Mouse (Mus musculus) inflammation-experienced regulatory T-cells, adult 6 months (primary cell): Measurements from ENCODE around the gene Npc1l1. TPM values are rescaled to one million over a fixed set of nuclear protein-coding genes. Genes with fewer than 3 reads are reported as not detected.
"Not testable (repeated sequence)": the region's sequence is repeated elsewhere in the genome, so short reads cannot be mapped to it uniquely, and the experiment has no call there.

ENCODE experiments used
- ATAC-seq: one replicate; pipeline ENCODE4 v1.8.0; 2017
- polyA plus RNA-seq, 3 experiments: library from polyadenylated mRNA; unstranded; fragments of 100-300 nt; shearing (Covaris generic); gene quantifications; one replicate each; pipeline ENCODE4 v1.2.1; 2017

The Npc1l1 gene
- not detected for polyA plus RNA-seq

GRCm38 (mm10) chr11:6230012-6230411 is at the start of gene Npc1l1:
Npc1l1 (minus strand) TSS chr11:6230143.
- no peak for ATAC-seq

DNA sequence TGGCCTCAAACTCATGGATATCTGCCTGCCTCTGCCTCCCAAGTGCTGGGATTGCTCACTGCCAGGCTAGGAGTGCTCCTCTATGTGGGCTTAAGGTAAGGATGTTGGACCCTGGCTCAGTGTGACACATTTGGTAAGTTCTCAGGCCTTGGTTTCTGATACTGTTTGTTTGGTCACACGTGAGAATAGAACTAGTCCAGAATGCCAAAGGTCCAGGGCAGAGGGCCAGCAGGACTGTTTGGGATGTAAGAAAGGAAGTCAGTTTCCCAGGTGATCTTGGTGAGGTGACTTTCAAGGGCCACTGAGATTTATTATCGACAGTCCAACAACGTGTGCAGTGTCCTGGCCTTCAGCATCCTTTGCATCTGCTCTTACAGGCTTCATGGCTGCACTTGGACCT is 46.5 kb upstream of the Npc1l1 start:
- no peak for ATAC-seq

- ATAC-seq = peak; percentile 55
Measured at GRCm38 (mm10) chr11:6275094-6275484, 45.1 kb upstream of the Npc1l1 start.

DNA sequence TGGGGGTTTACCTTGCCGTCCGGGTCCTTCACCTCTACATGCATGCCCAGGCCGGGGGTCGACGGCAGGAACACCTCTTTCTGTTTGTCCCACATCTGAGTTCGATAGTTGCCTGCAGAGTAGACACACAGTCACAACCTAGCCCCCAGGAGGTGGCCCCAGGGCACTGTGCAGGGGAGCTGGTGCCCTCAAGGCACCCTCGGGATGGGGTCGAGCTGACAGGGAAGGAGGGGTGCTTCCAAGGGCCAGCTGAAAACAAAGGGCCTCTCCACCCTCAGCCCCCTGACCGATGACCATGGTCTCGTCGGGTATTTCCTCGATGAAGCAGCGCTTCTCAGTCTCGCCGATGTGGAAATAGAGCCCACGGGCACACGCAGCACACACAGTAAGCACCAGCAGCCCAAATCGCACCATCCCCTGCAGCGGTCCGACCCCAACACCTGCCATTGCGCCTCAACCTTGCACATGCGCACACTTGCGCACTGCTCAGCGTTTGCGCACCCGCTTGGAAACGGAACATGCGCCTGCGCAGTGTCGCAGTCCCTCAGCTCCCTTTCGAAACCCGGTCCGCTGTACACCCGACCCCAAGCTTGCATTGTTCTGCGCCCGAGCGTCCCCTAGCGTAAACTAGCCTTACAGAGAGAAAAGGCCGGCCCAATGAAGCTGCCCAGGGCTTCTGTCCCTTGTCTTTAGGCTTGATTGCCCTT is 44.6 kb upstream of the Npc1l1 start, which contains the start of gene Tmed4:
Tmed4 (minus strand) TSS at position 484 of the 707 bp plus-strand sequence.
- ATAC-seq = peak; percentile 92

DNA sequence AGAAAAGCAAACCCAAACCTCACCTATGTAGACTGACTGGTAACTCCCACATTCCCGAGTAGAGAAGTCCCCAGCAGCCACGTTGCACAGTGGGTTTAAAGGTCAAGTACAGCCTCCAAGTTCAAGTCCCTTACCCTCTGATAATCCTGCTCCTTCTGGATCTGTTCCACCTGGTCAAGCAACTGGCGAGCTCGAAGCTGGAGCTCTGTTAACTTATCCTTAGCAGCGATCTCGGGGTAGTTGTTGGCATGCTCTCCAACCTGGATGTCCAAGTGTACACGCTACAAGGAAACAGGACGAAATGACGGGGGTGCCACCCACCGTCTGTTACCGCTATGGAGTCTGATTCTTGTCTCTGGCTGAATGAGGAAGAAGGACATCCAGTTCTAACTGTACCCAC is 43.7 kb upstream of the Npc1l1 start:
- no peak for ATAC-seq

DNA sequence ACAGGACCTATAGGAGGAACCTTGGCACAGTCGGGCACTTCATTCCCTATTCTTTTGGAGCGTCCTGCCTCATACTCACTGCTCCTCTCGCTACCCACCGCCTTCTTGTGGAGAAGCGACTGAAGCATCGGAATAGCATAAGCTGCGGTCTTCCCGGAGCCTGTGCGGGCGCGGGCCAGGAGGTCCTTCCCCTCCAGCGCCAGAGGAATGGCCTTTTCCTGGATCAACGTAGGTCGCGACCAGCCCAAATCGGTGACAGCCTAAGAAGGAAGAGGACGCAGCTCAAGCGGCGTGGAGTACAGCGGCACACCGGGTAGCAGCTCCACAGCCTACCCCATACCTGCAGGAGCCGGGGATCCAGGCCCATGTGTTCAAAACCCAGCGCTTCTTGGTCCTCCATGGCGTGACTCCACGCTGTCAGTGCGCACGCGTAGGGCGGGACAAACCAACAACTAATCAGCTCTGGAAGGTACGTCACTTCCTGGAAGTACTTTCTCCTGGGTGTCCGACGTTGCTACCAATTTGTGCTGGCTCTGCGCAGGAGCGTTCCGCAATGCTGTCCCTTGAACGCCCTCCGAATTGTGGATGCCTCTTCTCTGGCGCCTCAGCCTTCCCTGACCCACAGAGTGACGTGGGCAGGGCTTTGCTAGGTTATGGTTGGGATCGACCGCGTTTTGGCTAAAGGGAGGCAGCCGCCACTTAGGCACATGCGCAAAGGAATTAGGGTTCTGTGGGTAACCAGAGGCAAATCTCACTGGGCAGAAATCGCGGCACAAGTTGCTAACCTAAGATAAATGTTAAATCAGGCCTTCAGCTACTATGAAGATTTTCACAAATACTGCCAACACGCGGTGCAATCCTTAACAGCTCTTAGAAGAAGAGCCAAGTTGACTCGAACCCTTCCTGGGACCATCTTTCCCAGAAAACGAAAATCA is 37.6 kb upstream of the Npc1l1 start, which contains the start of gene Ddx56:
Ddx56 (minus strand) TSS at position 453 of the 935 bp plus-strand sequence.
- ATAC-seq = peak; percentile 99

GRCm38 (mm10) chr11:6266621-6267020 is 36.7 kb upstream of the Npc1l1 start:
- no peak for ATAC-seq

GRCm38 (mm10) chr11:6261434-6262082 is 31.6 kb upstream of the Npc1l1 start:
- ATAC-seq = peak; percentile 71

DNA sequence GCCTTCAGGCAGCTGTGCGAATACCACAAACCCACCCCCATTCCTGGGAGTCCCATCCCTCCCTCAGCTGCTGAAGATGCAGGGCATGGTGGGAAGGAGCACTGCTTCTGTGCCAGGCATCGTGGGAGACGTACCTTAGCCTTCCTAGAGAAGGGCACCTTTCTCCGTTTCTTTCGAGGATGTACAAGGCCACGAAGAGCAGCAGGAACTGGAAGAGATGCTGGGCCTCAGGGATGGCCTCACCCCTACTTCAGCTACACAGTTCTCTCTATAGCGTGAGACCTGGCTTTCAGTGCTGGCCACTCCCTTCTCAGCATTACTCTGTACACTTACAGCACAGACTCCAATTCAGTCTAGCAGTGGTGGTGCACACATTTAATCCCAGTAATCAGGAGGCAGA is 29.5 kb upstream of the Npc1l1 start:
- no peak for ATAC-seq

GRCm38 (mm10) chr11:6256490-6257072 is 26.6 kb upstream of the Npc1l1 start:
- no peak for ATAC-seq

DNA sequence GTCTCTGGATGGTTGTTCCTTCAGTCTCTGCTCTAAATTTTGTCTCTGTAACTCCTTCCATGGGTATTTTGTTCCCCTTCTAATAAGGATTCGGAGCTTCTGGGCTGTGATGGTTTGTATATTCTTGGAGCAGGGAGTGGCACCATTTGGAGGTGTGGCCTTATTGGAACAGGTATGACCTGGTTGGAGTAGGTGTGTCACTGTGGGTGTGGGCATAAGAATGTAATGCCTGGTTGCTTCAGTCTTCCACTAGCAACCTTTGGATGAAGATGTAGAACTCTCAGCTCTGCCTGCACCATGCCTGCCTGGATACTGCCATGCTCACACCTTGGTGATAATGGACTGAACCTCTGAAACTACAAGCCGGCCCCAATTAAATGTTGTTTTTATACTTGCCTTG is 24.7 kb upstream of the Npc1l1 start:
- not testable (repeated sequence) for ATAC-seq

DNA sequence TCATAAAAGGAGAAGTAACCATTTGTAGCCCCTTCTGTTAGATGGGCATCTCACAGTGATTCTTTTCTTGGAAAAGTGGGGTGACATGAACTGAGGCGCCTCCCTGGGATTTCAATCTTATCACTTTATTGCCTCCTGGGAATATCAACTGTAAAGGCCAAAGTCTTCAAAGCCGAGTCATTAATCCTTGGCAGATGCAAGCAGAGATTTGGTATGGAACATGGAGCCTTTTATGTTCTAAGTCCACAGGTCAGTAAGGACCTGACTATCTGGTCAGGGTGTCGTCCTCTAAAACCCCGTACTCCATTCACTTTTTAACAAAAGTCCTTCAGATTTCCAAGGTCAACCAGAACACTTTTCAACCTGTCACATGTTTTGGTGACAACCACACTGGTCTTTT is 22.9 kb upstream of the Npc1l1 start:
- no peak for ATAC-seq

GRCm38 (mm10) chr11:6252248-6252647 is 22.3 kb upstream of the Npc1l1 start:
- no peak for ATAC-seq

- no peak for ATAC-seq
Measured at GRCm38 (mm10) chr11:6244707-6245106, 14.8 kb upstream of the Npc1l1 start.

DNA sequence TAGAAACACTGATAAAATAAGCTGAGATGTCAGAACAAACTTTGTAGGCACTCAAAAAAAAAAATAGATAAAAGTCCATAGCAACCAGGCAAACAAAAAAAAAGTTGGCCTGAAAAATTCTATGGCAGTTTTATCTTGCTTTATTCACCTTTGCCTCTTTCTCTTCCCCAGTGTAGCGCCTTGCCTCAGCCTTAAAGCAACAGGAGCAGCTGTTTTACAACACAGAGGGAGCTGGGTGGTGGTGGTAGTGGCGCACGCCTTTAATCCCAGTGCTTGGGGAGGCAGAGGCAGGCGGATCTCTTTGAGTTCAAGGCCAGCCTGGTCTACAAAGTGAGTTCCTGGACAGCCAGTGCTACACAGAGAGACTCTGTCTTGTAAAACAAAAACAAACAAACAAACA is 3.1 kb upstream of the Npc1l1 start:
- ATAC-seq = no peak

- no peak for ATAC-seq
Measured at GRCm38 (mm10) chr11:6224541-6225229, 5.3 kb downstream of the Npc1l1 start.

GRCm38 (mm10) chr11:6222187-6222586 is 7.8 kb downstream of the Npc1l1 start:
- no peak for ATAC-seq

GRCm38 (mm10) chr11:6219967-6220366 is 10.0 kb downstream of the Npc1l1 start:
- no peak for ATAC-seq

GRCm38 (mm10) chr11:6218189-6218896 is 11.6 kb downstream of the Npc1l1 start:
- no peak for ATAC-seq

DNA sequence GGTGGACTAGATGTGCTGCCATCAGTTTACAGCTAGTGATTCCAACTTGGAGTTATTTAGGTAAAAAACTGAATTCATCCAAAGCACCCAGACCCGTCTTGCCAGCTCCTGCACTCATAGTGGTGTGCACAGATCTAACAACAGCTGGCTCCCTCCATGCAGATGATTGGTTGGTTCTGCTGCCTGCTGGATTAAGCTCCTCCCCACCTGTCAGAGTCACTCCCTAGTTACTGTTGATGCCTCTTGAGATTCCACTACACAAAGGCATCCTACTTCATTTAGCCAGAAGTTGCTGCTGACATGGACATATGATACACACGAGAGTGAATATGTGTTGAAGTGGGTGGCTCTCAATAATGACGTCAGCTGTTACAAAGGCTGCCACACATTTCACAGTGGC is 13.1 kb downstream of the Npc1l1 start:
- ATAC-seq = no peak

DNA sequence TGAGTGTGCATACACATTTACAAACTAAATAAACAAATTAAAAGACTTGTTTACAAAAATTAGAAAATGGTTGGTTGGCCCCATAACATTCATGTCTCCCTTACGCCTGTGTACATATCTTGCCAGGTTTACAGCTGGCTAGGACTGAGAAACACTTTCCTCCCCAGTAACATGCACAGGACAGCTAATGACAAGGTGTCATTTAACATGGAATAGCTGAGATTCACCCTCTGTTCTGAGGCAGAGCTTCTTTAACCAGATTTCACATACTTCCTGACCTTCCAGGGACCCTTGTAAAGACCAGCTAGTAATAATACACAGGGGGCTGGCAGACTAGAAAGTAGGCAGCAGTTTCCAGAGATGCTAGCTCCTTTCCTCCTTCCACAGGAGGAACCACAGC is 21.8 kb downstream of the Npc1l1 start:
- ATAC-seq = no peak
